Mouse (Mus musculus) adipocyte (in vitro differentiated cells): Measurements from ENCODE around the gene Nxn.

Source experiments
- DNase-seq: peaks from one replicate; pipeline ENCODE4 v3.0.0-alpha.2; 2016; ENCODE audit warnings: low spot score

Gene Nxn

GRCm38 (mm10) chr11:76363178-76363577 lies 35.8 kb downstream of the Nxn start:
- DNase-seq, result no peak

- peak; percentile 14 for DNase-seq
Measured at GRCm38 (mm10) chr11:76361422-76361821, 37.5 kb downstream of the Nxn start.

GRCm38 (mm10) chr11:76360255-76360654 lies 38.7 kb downstream of the Nxn start:
- DNase-seq, result no peak

GRCm38 (mm10) chr11:76358628-76359320 lies 40.2 kb downstream of the Nxn start:
- DNase-seq, result peak; percentile 31

GRCm38 (mm10) chr11:76357464-76357863 lies 41.5 kb downstream of the Nxn start:
- no peak for DNase-seq

- DNase-seq, result no peak
Measured at GRCm38 (mm10) chr11:76356091-76356490, 42.8 kb downstream of the Nxn start.

- DNase-seq, result no peak
Measured at GRCm38 (mm10) chr11:76355425-76355824, 43.5 kb downstream of the Nxn start.

GRCm38 (mm10) chr11:76352861-76353558 lies 45.9 kb downstream of the Nxn start:
- no peak for DNase-seq

- no peak for DNase-seq
Measured at GRCm38 (mm10) chr11:76351624-76352011, 47.3 kb downstream of the Nxn start.

- no peak for DNase-seq
Measured at GRCm38 (mm10) chr11:76350931-76351623, 47.9 kb downstream of the Nxn start.

- no peak for DNase-seq
Measured at GRCm38 (mm10) chr11:76349833-76350232, 49.1 kb downstream of the Nxn start.

- no peak for DNase-seq
Measured at GRCm38 (mm10) chr11:76347589-76347988, 51.4 kb downstream of the Nxn start.

- no peak for DNase-seq
Measured at GRCm38 (mm10) chr11:76343031-76343430, 55.9 kb downstream of the Nxn start.

GRCm38 (mm10) chr11:76341884-76342645 lies 56.9 kb downstream of the Nxn start:
- DNase-seq, result no peak

- no peak for DNase-seq
Measured at GRCm38 (mm10) chr11:76341163-76341562, 57.8 kb downstream of the Nxn start.

GRCm38 (mm10) chr11:76339830-76340229 lies 59.1 kb downstream of the Nxn start:
- DNase-seq, result no peak

GRCm38 (mm10) chr11:76339141-76339540 lies 59.8 kb downstream of the Nxn start:
- DNase-seq, result no peak

- no peak for DNase-seq
Measured at GRCm38 (mm10) chr11:76338656-76339055, 60.3 kb downstream of the Nxn start.

GRCm38 (mm10) chr11:76337764-76338163 lies 61.2 kb downstream of the Nxn start:
- no peak for DNase-seq

GRCm38 (mm10) chr11:76337236-76337635 lies 61.7 kb downstream of the Nxn start:
- no peak for DNase-seq

- no peak for DNase-seq
Measured at GRCm38 (mm10) chr11:76336224-76336623, 62.7 kb downstream of the Nxn start.

- DNase-seq, result no peak
Measured at GRCm38 (mm10) chr11:76334966-76335365, 64.0 kb downstream of the Nxn start.
